Mouse (Mus musculus) limb, embryonic 14.5 days (tissue): ENCODE results near the gene Cyp4f13. TPM values are rescaled to one million over a fixed set of nuclear protein-coding genes. Genes with fewer than 3 reads are reported as not detected.
A peak's percentile ranks its signal among the peaks of the same experiment; 100 is the strongest.

Experiments used
- ATAC-seq: fragments of 200-750 bp; cut with Nextera tagmentation; 2 replicates; pipeline ENCODE4 v1.8.0; 2017; ENCODE audit warnings: low read depth, moderate number of reproducible peaks, moderate TSS enrichment; ENCODE audit not compliant: low FRiP score
- DNase-seq: peaks from one replicate; pipeline ENCODE4 v3.0.0-alpha.2; 2015; ENCODE audit warnings: low spot score
- H3K27ac ChIP-seq: fragments of 300-500 bp; sonication (generic); replicated peaks from 2 replicates; pipeline ENCODE4 v1.5.1; 2014; ENCODE audit warnings: low read depth, mild to moderate bottlenecking, low read length, moderate library complexity, mixed read lengths
- H3K27me3 ChIP-seq: fragments of 300-500 bp; sonication (generic); 2 replicates; pipeline ENCODE4 v1.6.1; 2014; ENCODE audit warnings: low read length, mixed read lengths; ENCODE audit not compliant: control insufficient read depth, insufficient read depth
- H3K36me3 ChIP-seq: fragments of 300-500 bp; sonication (generic); 2 replicates; pipeline ENCODE4 v1.6.1; 2014; ENCODE audit warnings: mild to moderate bottlenecking, low read length, moderate library complexity, mixed read lengths; ENCODE audit not compliant: control insufficient read depth, insufficient read depth
- H3K4me1 ChIP-seq: fragments of 300-500 bp; sonication (generic); 2 replicates; pipeline ENCODE4 v1.6.1; 2014; ENCODE audit warnings: antibody characterized with exemption, low read length, mixed read lengths; ENCODE audit not compliant: control insufficient read depth, insufficient read depth
- H3K4me2 ChIP-seq: fragments of 300-500 bp; sonication (generic); replicated peaks from 2 replicates; pipeline ENCODE4 v1.6.1; 2014; ENCODE audit warnings: low read depth, mild to moderate bottlenecking, low read length, moderate library complexity; ENCODE audit not compliant: severe bottlenecking
- H3K4me3 ChIP-seq: fragments of 300-500 bp; sonication (generic); replicated peaks from 2 replicates; pipeline ENCODE4 v1.5.1; 2014; ENCODE audit warnings: low read length
- H3K9ac ChIP-seq: fragments of 300-500 bp; sonication (generic); 2 replicates; pipeline ENCODE4 v1.6.1; 2014; ENCODE audit warnings: mild to moderate bottlenecking, low read depth, low read length, moderate library complexity; ENCODE audit not compliant: severe bottlenecking
- H3K9me3 ChIP-seq: fragments of 300-500 bp; sonication (generic); 2 replicates; pipeline ENCODE4 v1.6.1; 2016; ENCODE audit warnings: low read length; ENCODE audit not compliant: control insufficient read depth
- POLR2A ChIP-seq: fragments of 200-500 bp; IDR thresholded peaks from 2 replicates; pipeline ENCODE4 v1.8.0; 2012; ENCODE audit warnings: inconsistent platforms, mild to moderate bottlenecking, moderate library complexity, borderline replicate concordance; ENCODE audit not compliant: insufficient read depth, insufficient read length; ENCODE audit errors: extremely low read depth
- WGBS: fragments of 180-500 bp; shearing (Covaris S2); extraction: QIAGEN DNeasy Blood & Tissue Kit; methylation state at CpG from one replicate; pipeline ENCODE4 v1.1.7; 2014; 5-methylcytosine and 5-hydroxymethylcytosine counted together
- polyA plus RNA-seq, 2 experiments: library from polyadenylated mRNA; depleted of rRNA in 1 of 2; stranded (reverse) in 1 of 2; unstranded in 1 of 2; fragments of >200 nt; fragmentation: Nextera tagmentation in 1 of 2; extraction: Ambion mirVana in 1 of 2; gene quantifications; 2 replicates each; pipeline versions ENCODE4 v1.2.1 to v1.2.3; 2012 to 2014

Cyp4f13 gene
- polyA plus RNA-seq, 2 experiments: 12.8 to 22.1 TPM

- 72% methylated on average over 3 of the region's 3 CpGs for WGBS
These were observed 53.3 kb downstream of the Cyp4f13 start for GRCm38 (mm10) chr17:32893901-32894300.

GRCm38 (mm10) chr17:32891239-32892180, 55.7 kb downstream of the Cyp4f13 start, which contains the start of gene Zfp870:
Zfp870 (minus strand) TSS chr17:32891642.
- H3K4me3 ChIP-seq: peak within 1 kb of the TSS; percentile 67
- WGBS: 10% methylated on average over 31 of the region's 33 CpGs

More at GRCm38 (mm10) chr17:32893901-32894300, 53.3 kb downstream of the Cyp4f13 start:
- Histone ChIP-seq H3K9ac (no peak overlapping the region), H3K27me3 (no peaks in the 10 kb centered on the region), H3K4me3 (no peak overlapping the region), H3K9me3 (no peaks in the 10 kb centered on the region), H3K4me1 (peaks cover 5% of the 10 kb centered on the region; the same call in 1 of the 2 replicates), H3K36me3 (no peaks in the 10 kb centered on the region), H3K27ac (no peak overlapping the region), H3K4me2 (no peak overlapping the region)
- ATAC-seq: no peak
- no peak for TF ChIP-seq POLR2A
- no peak for DNase-seq

GRCm38 (mm10) chr17:32890852-32891238, 56.4 kb downstream of the Cyp4f13 start:
- 0 out of 2 replicates have a peak, but pooled peaks cover 5% of the 10 kb centered on the region for H3K36me3 ChIP-seq
- no peaks in the 10 kb centered on the region for H3K9me3 ChIP-seq
- H3K27me3 ChIP-seq: no peaks in the 10 kb centered on the region
- no peak for TF ChIP-seq POLR2A
- 6% methylated on average over 10 of the region's 11 CpGs for WGBS
- H3K27ac ChIP-seq: peak overlapping the region; percentile 80
- peak overlapping the region; percentile 67 for H3K4me3 ChIP-seq
- peak overlapping the region; percentile 67 for H3K4me2 ChIP-seq
- DNase-seq (no peak), ATAC-seq (no peak)
- H3K9ac ChIP-seq: peak overlapping the region; percentile 81
- peaks cover 5% of the 10 kb centered on the region; the same call in 1 of the 2 replicates for H3K4me1 ChIP-seq

More at GRCm38 (mm10) chr17:32891239-32892180, 55.7 kb downstream of the Cyp4f13 start, which contains the start of gene Zfp870:
- Histone ChIP-seq H3K27ac (peak within 1 kb of the TSS; percentile 80), H3K27me3 (no peaks in the 10 kb centered on the region), H3K4me2 (peak within 1 kb of the TSS; percentile 67), H3K9ac (peak within 1 kb of the TSS; percentile 81), H3K36me3 (0 out of 2 replicates have a peak, but pooled peaks cover 5% of the 10 kb centered on the region), H3K9me3 (no peaks in the 10 kb centered on the region), H3K4me1 (peaks cover 5% of the 10 kb centered on the region; the same call in 1 of the 2 replicates)
- ATAC-seq (peak; percentile 99), DNase-seq (peak; percentile 97)
- no peak for TF ChIP-seq POLR2A

- no peak for TF ChIP-seq POLR2A
- H3K4me2 ChIP-seq: no peak overlapping the region
- H3K4me1 ChIP-seq: peaks cover 5% of the 10 kb centered on the region; the same call in 1 of the 2 replicates
- H3K4me3 ChIP-seq: no peak overlapping the region
- ATAC-seq (no peak), DNase-seq (no peak)
- 94% methylated on average over 6 of the region's 6 CpGs for WGBS
- no peaks in the 10 kb centered on the region for H3K9me3 ChIP-seq
- peaks cover 16% of the 10 kb centered on the region for H3K36me3 ChIP-seq
- H3K27ac ChIP-seq: no peak overlapping the region
- 0 out of 2 replicates have a peak overlapping the region, but pooled peaks have one; percentile 81 for H3K9ac ChIP-seq
- no peaks in the 10 kb centered on the region for H3K27me3 ChIP-seq
These were observed 57.6 kb downstream of the Cyp4f13 start for GRCm38 (mm10) chr17:32889611-32890010.
